Mouse (Mus musculus): ENCODE results near the gene Abtb2.
A peak's percentile ranks its signal among the peaks of the same experiment; 100 is the strongest.

Abtb2 gene

GRCm38 (mm10) chr2:103586423-103586822, 20.3 kb downstream of the Abtb2 start:
- no peak for DNase-seq

- DNase-seq, result no peak
Measured at GRCm38 (mm10) chr2:103588776-103589175, 22.7 kb downstream of the Abtb2 start.

- DNase-seq, result no peak
Measured at GRCm38 (mm10) chr2:103589400-103589799, 23.3 kb downstream of the Abtb2 start.

- no peak for DNase-seq
Measured at GRCm38 (mm10) chr2:103590645-103591044, 24.5 kb downstream of the Abtb2 start.

GRCm38 (mm10) chr2:103591742-103592590, 25.9 kb downstream of the Abtb2 start:
- DNase-seq, result no peak

- no peak for DNase-seq
Measured at GRCm38 (mm10) chr2:103592591-103592929, 26.4 kb downstream of the Abtb2 start.

GRCm38 (mm10) chr2:103594592-103595011, 28.5 kb downstream of the Abtb2 start:
- no peak for DNase-seq

GRCm38 (mm10) chr2:103595028-103595651, 29.0 kb downstream of the Abtb2 start:
- DNase-seq, result no peak

- no peak for DNase-seq
Measured at GRCm38 (mm10) chr2:103599296-103599695, 33.2 kb downstream of the Abtb2 start.

- DNase-seq, result peak; percentile 30
Measured at GRCm38 (mm10) chr2:103600165-103600891, 34.2 kb downstream of the Abtb2 start.

- DNase-seq, result no peak
Measured at GRCm38 (mm10) chr2:103601126-103601525, 35.0 kb downstream of the Abtb2 start.

GRCm38 (mm10) chr2:103601531-103601930, 35.4 kb downstream of the Abtb2 start:
- no peak for DNase-seq

GRCm38 (mm10) chr2:103603209-103603608, 37.1 kb downstream of the Abtb2 start:
- no peak for DNase-seq

GRCm38 (mm10) chr2:103603869-103604268, 37.8 kb downstream of the Abtb2 start:
- peak; percentile 28 for DNase-seq

- DNase-seq, result no peak
Measured at GRCm38 (mm10) chr2:103605805-103606498, 39.8 kb downstream of the Abtb2 start.

- DNase-seq, result no peak
Measured at GRCm38 (mm10) chr2:103607926-103608325, 41.8 kb downstream of the Abtb2 start.

- no peak for DNase-seq
Measured at GRCm38 (mm10) chr2:103608947-103609346, 42.8 kb downstream of the Abtb2 start.

GRCm38 (mm10) chr2:103609499-103609898, 43.4 kb downstream of the Abtb2 start:
- no peak for DNase-seq

GRCm38 (mm10) chr2:103610831-103611535, 44.9 kb downstream of the Abtb2 start:
- DNase-seq, result no peak

GRCm38 (mm10) chr2:103613865-103614264, 47.8 kb downstream of the Abtb2 start:
- DNase-seq, result no peak

- DNase-seq, result no peak
Measured at GRCm38 (mm10) chr2:103615028-103615427, 48.9 kb downstream of the Abtb2 start.

GRCm38 (mm10) chr2:103618407-103618806, 52.3 kb downstream of the Abtb2 start:
- no peak for DNase-seq
